Mouse (Mus musculus) embryonic facial prominence, embryonic 11.5 days (tissue): ENCODE data around the gene Ttf1. TPM values are rescaled to one million over a fixed set of nuclear protein-coding genes. Genes with fewer than 3 reads are reported as not detected.

ENCODE experiments used
- ATAC-seq: fragments of 200-750 bp; cut with Nextera tagmentation; replicated peaks from 2 replicates; pipeline ENCODE4 v1.8.0; 2017; ENCODE audit warnings: low read depth; ENCODE audit not compliant: insufficient number of reproducible peaks, low FRiP score, low TSS enrichment
- DNase-seq: peaks from one replicate; pipeline ENCODE4 v3.0.0-alpha.2; 2015; ENCODE audit warnings: low spot score
- H3K27ac ChIP-seq: fragments of 300-500 bp; sonication (generic); replicated peaks from 2 replicates; pipeline ENCODE4 v1.5.1; 2014; ENCODE audit warnings: mild to moderate bottlenecking, low read depth, low read length, control low read depth
- H3K27me3 ChIP-seq: fragments of 300-500 bp; sonication (generic); 2 replicates; pipeline ENCODE4 v1.6.1; 2014; ENCODE audit warnings: mild to moderate bottlenecking, low read length, moderate library complexity, mixed read lengths; ENCODE audit not compliant: control insufficient read depth, insufficient read depth
- H3K36me3 ChIP-seq: fragments of 300-500 bp; sonication (generic); replicated peaks from 2 replicates; pipeline ENCODE4 v1.6.1; 2014; ENCODE audit warnings: low read depth, mild to moderate bottlenecking, low read length, moderate library complexity, mixed read lengths; ENCODE audit not compliant: control insufficient read depth, insufficient read depth
- H3K4me1 ChIP-seq: fragments of 300-500 bp; sonication (generic); 2 replicates; pipeline ENCODE4 v1.6.1; 2014; ENCODE audit warnings: low read length, mixed read lengths; ENCODE audit not compliant: control insufficient read depth, insufficient read depth
- H3K4me2 ChIP-seq: fragments of 300-500 bp; sonication (generic); 2 replicates; pipeline ENCODE4 v1.6.1; 2014; ENCODE audit warnings: low read depth, mild to moderate bottlenecking, control low read depth, low read length, moderate library complexity
- H3K4me3 ChIP-seq: fragments of 300-500 bp; sonication (generic); 2 replicates; pipeline ENCODE4 v1.5.1; 2014; ENCODE audit warnings: low read depth, low read length, control low read depth
- H3K9ac ChIP-seq: fragments of 300-500 bp; sonication (generic); replicated peaks from 2 replicates; pipeline ENCODE4 v1.6.1; 2014; ENCODE audit warnings: mild to moderate bottlenecking, control low read depth, low read length
- H3K9me3 ChIP-seq: fragments of 300-500 bp; sonication (generic); replicated peaks from 2 replicates; pipeline ENCODE4 v1.6.1; 2016; ENCODE audit warnings: mild to moderate bottlenecking, low read length, inconsistent platforms, mixed read lengths; ENCODE audit not compliant: control insufficient read depth
- WGBS: fragments of 180-500 bp; shearing (Covaris S2); extraction: QIAGEN DNeasy Blood & Tissue Kit; methylation state at CpG from one replicate; pipeline ENCODE4 v1.1.7; 2014; 5-methylcytosine and 5-hydroxymethylcytosine counted together
- polyA plus RNA-seq: library from polyadenylated mRNA; unstranded; fragments of >200 nt; fragmentation: Nextera tagmentation; extraction: Ambion mirVana; gene quantifications from 2 replicates; pipeline ENCODE4 v1.2.1, GENCODE M21; 2014

The Ttf1 gene
- polyA plus RNA-seq, 1 experiment from 2014 or later, result 10.7 TPM

DNA sequence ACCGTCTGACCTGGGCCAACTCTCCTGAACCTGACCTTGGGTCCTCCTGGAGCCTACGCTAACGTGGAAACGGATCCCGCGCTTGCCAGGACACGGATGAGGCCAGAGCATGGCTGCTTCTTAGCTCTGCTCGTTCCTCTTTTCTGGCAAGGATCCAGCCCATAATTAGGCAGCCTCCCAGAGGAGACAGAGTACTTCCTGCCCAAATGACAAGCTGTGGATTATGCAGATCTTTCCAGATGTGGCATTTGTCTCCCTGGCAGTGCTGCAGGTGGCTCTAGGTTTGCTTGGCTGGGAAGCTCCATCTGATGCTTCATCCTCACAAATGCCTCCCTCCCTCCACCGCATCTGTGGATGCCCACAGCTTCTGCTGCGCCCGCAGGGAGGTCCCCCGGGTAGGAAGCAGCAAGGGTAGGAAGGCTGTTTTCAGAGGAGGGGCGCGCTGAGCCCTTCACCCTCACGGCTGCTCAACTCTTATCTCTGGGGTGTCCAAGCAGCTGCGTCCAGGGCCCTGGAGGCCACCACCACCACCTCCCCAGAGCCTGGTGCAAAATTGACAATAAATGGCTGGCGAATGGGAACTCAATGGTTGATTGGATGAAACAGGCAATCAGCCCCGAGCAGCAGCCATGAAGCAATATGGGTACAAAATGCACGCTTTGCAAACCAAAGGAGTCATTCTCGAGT lies 29.9 kb upstream of the Ttf1 start:
- ATAC-seq (no peak), DNase-seq (no peak)
- no peak overlapping the region for H3K9ac ChIP-seq
- no peaks in the 10 kb centered on the region for H3K9me3 ChIP-seq
- H3K4me3 ChIP-seq, result no peak overlapping the region
- no peaks in the 10 kb centered on the region for H3K36me3 ChIP-seq
- H3K27ac ChIP-seq, result no peak overlapping the region
- 48% methylated on average over 20 of the region's 20 CpGs for WGBS
- no peaks in the 10 kb centered on the region for H3K4me1 ChIP-seq
- H3K27me3 ChIP-seq, result 0 out of 2 replicates have a peak, but pooled peaks cover 3% of the 10 kb centered on the region
- H3K4me2 ChIP-seq, result no peak overlapping the region

DNA sequence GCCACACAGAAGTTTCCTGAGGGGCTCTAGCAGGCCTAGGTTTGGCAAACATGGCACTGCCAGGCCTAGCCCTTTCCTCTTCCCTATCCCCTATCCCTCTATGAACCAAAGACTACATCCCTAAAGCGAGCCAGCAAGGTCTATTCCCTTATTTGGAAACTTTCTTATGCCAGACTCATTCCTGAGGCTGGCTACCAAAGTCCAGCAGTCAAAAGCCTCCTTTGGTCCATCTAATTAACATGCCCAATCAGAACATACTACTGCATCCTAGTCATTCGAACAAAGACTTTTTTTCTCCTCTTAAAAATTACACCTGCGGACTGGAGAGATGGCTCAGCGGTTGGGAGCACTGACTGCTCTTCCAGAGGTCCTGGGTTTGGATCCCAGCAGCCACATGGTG lies 28.1 kb upstream of the Ttf1 start:
- ATAC-seq, result no peak
- 0 out of 2 replicates have a peak, but pooled peaks cover 3% of the 10 kb centered on the region for H3K27me3 ChIP-seq

GRCm38 (mm10) chr2:29034542-29035475 lies 25.3 kb upstream of the Ttf1 start:
- 44% methylated on average over 20 of the region's 20 CpGs for WGBS
- H3K4me2 ChIP-seq, result no peak overlapping the region
- H3K4me3 ChIP-seq, result no peak overlapping the region
- no peaks in the 10 kb centered on the region for H3K9me3 ChIP-seq
- peak; percentile 44; the same call in 1 of the 2 replicates for ATAC-seq
- no peak overlapping the region for H3K27ac ChIP-seq
- DNase-seq, result no peak
- no peaks in the 10 kb centered on the region for H3K4me1 ChIP-seq
- H3K36me3 ChIP-seq, result no peaks in the 10 kb centered on the region
- H3K9ac ChIP-seq, result no peak overlapping the region
- peaks cover 11% of the 10 kb centered on the region for H3K27me3 ChIP-seq

More for the DNA sequence above, 28.1 kb upstream of the Ttf1 start:
- Histone ChIP-seq H3K9ac (no peak overlapping the region), H3K27ac (no peak overlapping the region), H3K9me3 (no peaks in the 10 kb centered on the region), H3K36me3 (no peaks in the 10 kb centered on the region), H3K4me2 (no peak overlapping the region), H3K4me1 (no peaks in the 10 kb centered on the region), H3K4me3 (no peak overlapping the region)
- 86% methylated on average over 4 of the region's 4 CpGs for WGBS
- DNase-seq, result no peak

GRCm38 (mm10) chr2:29035698-29036097 lies 24.4 kb upstream of the Ttf1 start:
- no peak for ATAC-seq
- Histone ChIP-seq H3K4me1 (no peaks in the 10 kb centered on the region), H3K4me2 (no peak overlapping the region), H3K9ac (no peak overlapping the region), H3K27ac (no peak overlapping the region), H3K4me3 (no peak overlapping the region), H3K9me3 (no peaks in the 10 kb centered on the region), H3K36me3 (no peaks in the 10 kb centered on the region), H3K27me3 (peaks cover 13% of the 10 kb centered on the region)
- no peak for DNase-seq
- 53% methylated on average over 8 of the region's 8 CpGs for WGBS

GRCm38 (mm10) chr2:29039741-29040140 lies 20.3 kb upstream of the Ttf1 start:
- no peak overlapping the region for H3K27ac ChIP-seq

GRCm38 (mm10) chr2:29040594-29041476 lies 19.2 kb upstream of the Ttf1 start:
- 5% methylated on average over 18 of the region's 18 CpGs for WGBS
- H3K4me3 ChIP-seq, result no peak overlapping the region
- no peaks in the 10 kb centered on the region for H3K4me1 ChIP-seq
- no peaks in the 10 kb centered on the region for H3K9me3 ChIP-seq
- DNase-seq, result no peak
- H3K36me3 ChIP-seq, result no peaks in the 10 kb centered on the region
- no peak overlapping the region for H3K4me2 ChIP-seq
- H3K27ac ChIP-seq, result no peak overlapping the region
- H3K27me3 ChIP-seq, result peaks cover 33% of the 10 kb centered on the region
- no peak overlapping the region for H3K9ac ChIP-seq
- no peak for ATAC-seq

More at GRCm38 (mm10) chr2:29039741-29040140, 20.3 kb upstream of the Ttf1 start:
- no peak overlapping the region for H3K9ac ChIP-seq
- WGBS, result 24% methylated on average over 5 of the region's 5 CpGs
- no peak for DNase-seq
- no peaks in the 10 kb centered on the region for H3K9me3 ChIP-seq
- no peak for ATAC-seq
- H3K4me2 ChIP-seq, result no peak overlapping the region
- H3K4me1 ChIP-seq, result no peaks in the 10 kb centered on the region
- H3K4me3 ChIP-seq, result no peak overlapping the region
- H3K36me3 ChIP-seq, result no peaks in the 10 kb centered on the region
- H3K27me3 ChIP-seq, result peaks cover 33% of the 10 kb centered on the region

DNA sequence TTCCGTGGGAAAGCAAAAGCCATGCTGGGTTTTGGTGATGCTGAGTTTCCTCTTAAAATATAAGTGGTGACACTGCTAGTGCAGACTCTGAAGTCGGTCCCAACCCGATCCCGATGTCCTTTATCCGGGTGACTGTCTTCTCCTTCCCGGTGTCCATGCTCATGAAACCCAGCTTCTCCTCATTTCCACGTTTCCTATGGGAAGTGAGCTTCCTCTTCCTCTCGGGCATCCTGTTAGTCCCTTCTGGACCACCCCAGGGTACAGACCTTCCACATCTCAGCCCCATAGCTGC lies 18.6 kb upstream of the Ttf1 start:
- no peaks in the 10 kb centered on the region for H3K4me1 ChIP-seq
- no peaks in the 10 kb centered on the region for H3K36me3 ChIP-seq
- H3K4me2 ChIP-seq, result no peak overlapping the region
- WGBS, result 18% methylated on average over 8 of the region's 8 CpGs
- H3K27ac ChIP-seq, result no peak overlapping the region
- H3K4me3 ChIP-seq, result no peak overlapping the region
- no peaks in the 10 kb centered on the region for H3K9me3 ChIP-seq
- ATAC-seq, result no peak
- H3K9ac ChIP-seq, result no peak overlapping the region
- DNase-seq, result no peak
- H3K27me3 ChIP-seq, result peaks cover 33% of the 10 kb centered on the region
